Mouse (Mus musculus): ENCODE measurements around the gene Olfml2a. TPM values are rescaled to one million over a fixed set of nuclear protein-coding genes. Genes with fewer than 3 reads are reported as not detected.

Olfml2a gene
- polyA plus RNA-seq, 1 experiment from 2014 or later: 17.9 TPM

- Histone ChIP-seq H3K4me1 (peaks cover 22% of the 10 kb centered on the region; the same call in 1 of the 2 replicates), H3K27me3 (0 out of 2 replicates have a peak, but pooled peaks cover 6% of the 10 kb centered on the region), H3K4me3 (replicated peaks) (peak overlapping the region; percentile 84), H3K4me2 (replicated peaks) (peak overlapping the region; percentile 88), H3K36me3 (no peaks in the 10 kb centered on the region), H3K9me3 (replicated peaks) (no peaks in the 10 kb centered on the region), H3K9ac (no peak overlapping the region), H3K27ac (replicated peaks) (no peak overlapping the region)
- ATAC-seq (ENCODE audit: insufficient number of reproducible peaks, low FRiP score, low TSS enrichment, low read depth): no peak
- WGBS: 14% methylated on average over 10 of the region's 10 CpGs
These were observed 7.2 kb upstream of the Olfml2a start for GRCm38 (mm10) chr2:38924571-38924970.

GRCm38 (mm10) chr2:38925171-38926080, 6.4 kb upstream of the Olfml2a start:
- peak overlapping the region; percentile 84 for H3K4me3 ChIP-seq (replicated peaks)
- H3K27ac ChIP-seq (replicated peaks): no peak overlapping the region
- no peaks in the 10 kb centered on the region for H3K36me3 ChIP-seq
- H3K4me2 ChIP-seq (replicated peaks): peak overlapping the region; percentile 88
- under 1% methylated on average over 51 of the region's 51 CpGs for WGBS
- peaks cover 22% of the 10 kb centered on the region; the same call in 1 of the 2 replicates for H3K4me1 ChIP-seq
- 0 out of 2 replicates have a peak, but pooled peaks cover 6% of the 10 kb centered on the region for H3K27me3 ChIP-seq
- peak; percentile 44 for ATAC-seq (ENCODE audit: insufficient number of reproducible peaks, low FRiP score, low TSS enrichment, low read depth)
- H3K9ac ChIP-seq: peak overlapping the region; percentile 35
- H3K9me3 ChIP-seq (replicated peaks): no peaks in the 10 kb centered on the region

GRCm38 (mm10) chr2:38926145-38926891, 5.5 kb upstream of the Olfml2a start:
- Histone ChIP-seq H3K9me3 (replicated peaks) (no peaks in the 10 kb centered on the region), H3K4me1 (peaks cover 24% of the 10 kb centered on the region; the same call in 1 of the 2 replicates), H3K4me2 (replicated peaks) (peak overlapping the region; percentile 88), H3K4me3 (replicated peaks) (peak overlapping the region; percentile 84), H3K9ac (peak overlapping the region; percentile 35), H3K27ac (replicated peaks) (no peak overlapping the region), H3K27me3 (0 out of 2 replicates have a peak, but pooled peaks cover 6% of the 10 kb centered on the region), H3K36me3 (no peaks in the 10 kb centered on the region)
- under 1% methylated on average over 46 of the region's 53 CpGs for WGBS
- ATAC-seq (ENCODE audit: insufficient number of reproducible peaks, low FRiP score, low TSS enrichment, low read depth): peak; percentile 94

DNA sequence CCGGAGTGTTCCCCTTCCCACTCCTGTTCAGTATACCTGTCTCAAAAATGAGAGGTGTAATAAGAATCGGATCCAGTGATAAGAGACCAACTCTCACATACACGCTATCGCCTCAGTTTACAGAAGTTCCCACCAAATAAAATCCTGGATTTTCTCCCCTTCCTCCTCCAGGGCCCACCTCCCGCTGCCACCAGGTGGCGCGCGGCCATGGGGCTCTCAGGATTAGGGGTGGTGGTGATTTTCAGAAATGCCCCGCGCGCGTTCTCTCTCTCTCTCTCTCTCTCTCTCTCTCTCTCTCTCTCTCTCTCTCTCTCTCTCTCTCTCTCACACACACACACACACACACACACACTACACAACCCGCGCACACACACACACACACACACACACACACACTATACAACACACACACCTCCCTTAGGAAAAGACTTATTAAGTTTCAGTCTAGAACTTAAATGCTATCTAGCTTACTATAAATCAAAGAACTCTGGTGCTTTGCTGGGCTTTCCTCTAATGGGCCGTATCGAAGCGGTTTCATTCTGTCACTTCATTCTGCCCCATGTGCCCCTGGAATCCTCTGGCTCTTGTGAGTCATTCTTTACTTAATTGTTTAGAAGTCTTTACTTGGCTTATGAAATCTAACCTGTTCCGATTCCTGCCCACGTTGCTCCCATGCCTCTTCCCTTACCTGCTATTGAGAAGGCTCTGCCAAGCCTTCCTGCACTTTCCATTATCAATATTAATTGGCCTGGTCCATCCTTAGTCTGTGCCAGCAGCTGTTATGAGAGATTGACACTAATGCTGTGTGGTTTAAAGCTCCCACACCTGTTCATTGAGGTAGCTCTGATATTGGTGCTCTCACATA, 4.4 kb upstream of the Olfml2a start, which contains the start of gene Nr6a1:
TSS of gene Nr6a1 (minus strand) at position 574 of the 865 bp plus-strand sequence.
- Histone ChIP-seq H3K9ac (no peak within 1 kb of the TSS), H3K27me3 (0 out of 2 replicates have a peak, but pooled peaks cover 6% of the 10 kb centered on the region), H3K36me3 (no peaks in the 10 kb centered on the region), H3K27ac (replicated peaks) (no peak within 1 kb of the TSS), H3K4me2 (replicated peaks) (peak within 1 kb of the TSS; percentile 88), H3K9me3 (replicated peaks) (no peaks in the 10 kb centered on the region), H3K4me3 (replicated peaks) (peak within 1 kb of the TSS; percentile 84), H3K4me1 (peaks cover 34% of the 10 kb centered on the region)
- peak; percentile 43; the same call in 1 of the 2 replicates for ATAC-seq (ENCODE audit: insufficient number of reproducible peaks, low FRiP score, low TSS enrichment, low read depth)
- 5% methylated on average over 19 of the region's 19 CpGs for WGBS

GRCm38 (mm10) chr2:38930269-38930668, 1.5 kb upstream of the Olfml2a start:
- Histone ChIP-seq H3K9ac (no peak overlapping the region), H3K4me3 (replicated peaks) (no peak overlapping the region), H3K36me3 (no peaks in the 10 kb centered on the region), H3K4me2 (replicated peaks) (no peak overlapping the region), H3K27me3 (no peaks in the 10 kb centered on the region), H3K27ac (replicated peaks) (no peak overlapping the region), H3K9me3 (replicated peaks) (no peaks in the 10 kb centered on the region), H3K4me1 (peaks cover 48% of the 10 kb centered on the region)
- WGBS: 69% methylated on average over 2 of the region's 2 CpGs
- no peak for ATAC-seq (ENCODE audit: insufficient number of reproducible peaks, low FRiP score, low TSS enrichment, low read depth)

GRCm38 (mm10) chr2:38933931-38934330, 2.2 kb downstream of the Olfml2a start:
- Histone ChIP-seq H3K4me2 (replicated peaks) (peak overlapping the region; percentile 25; the same call in 1 of the 2 replicates), H3K9ac (no peak overlapping the region), H3K27ac (replicated peaks) (peak overlapping the region; percentile 82)

DNA sequence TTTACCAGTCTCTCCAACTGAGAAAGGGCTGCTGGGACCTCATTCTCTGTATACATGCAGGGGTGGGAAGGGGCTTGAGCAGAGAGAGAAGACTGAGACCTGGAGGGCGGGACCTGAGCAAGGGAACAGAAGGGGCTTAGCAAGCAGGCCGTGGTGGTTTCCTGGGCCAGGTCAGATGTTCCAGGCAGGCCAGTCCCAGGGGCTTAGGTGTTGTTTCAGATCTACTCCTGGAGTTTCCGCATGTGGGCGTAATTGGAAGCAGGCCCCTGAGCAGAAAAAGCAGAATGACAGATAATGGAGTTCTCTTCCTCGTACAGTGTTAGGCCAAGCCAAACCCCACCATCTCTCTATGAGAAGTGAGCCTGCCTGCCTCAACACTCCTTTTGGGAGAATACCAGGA, 3.2 kb downstream of the Olfml2a start:
- Histone ChIP-seq H3K4me3 (replicated peaks) (no peak overlapping the region), H3K4me2 (replicated peaks) (peak overlapping the region; percentile 25), H3K27me3 (no peaks in the 10 kb centered on the region), H3K9ac (no peak overlapping the region), H3K4me1 (peaks cover 52% of the 10 kb centered on the region), H3K36me3 (no peaks in the 10 kb centered on the region), H3K27ac (replicated peaks) (peak overlapping the region; percentile 61), H3K9me3 (replicated peaks) (no peaks in the 10 kb centered on the region)
- no peak for ATAC-seq (ENCODE audit: insufficient number of reproducible peaks, low FRiP score, low TSS enrichment, low read depth)
- 30% methylated on average over 5 of the region's 5 CpGs for WGBS

More at GRCm38 (mm10) chr2:38933931-38934330, 2.2 kb downstream of the Olfml2a start:
- Histone ChIP-seq H3K27me3 (no peaks in the 10 kb centered on the region), H3K36me3 (no peaks in the 10 kb centered on the region), H3K9me3 (replicated peaks) (no peaks in the 10 kb centered on the region), H3K4me1 (peaks cover 52% of the 10 kb centered on the region), H3K4me3 (replicated peaks) (no peak overlapping the region)
- ATAC-seq (ENCODE audit: insufficient number of reproducible peaks, low FRiP score, low TSS enrichment, low read depth): no peak
- 14% methylated on average over 2 of the region's 2 CpGs for WGBS

GRCm38 (mm10) chr2:38936721-38937378, 5.1 kb downstream of the Olfml2a start:
- 47% methylated on average over 9 of the region's 9 CpGs for WGBS
- Histone ChIP-seq H3K4me2 (replicated peaks) (no peak overlapping the region), H3K4me1 (peaks cover 45% of the 10 kb centered on the region), H3K9me3 (replicated peaks) (no peaks in the 10 kb centered on the region), H3K4me3 (replicated peaks) (no peak overlapping the region), H3K27me3 (no peaks in the 10 kb centered on the region), H3K9ac (no peak overlapping the region), H3K36me3 (no peaks in the 10 kb centered on the region), H3K27ac (replicated peaks) (no peak overlapping the region)
- ATAC-seq (ENCODE audit: insufficient number of reproducible peaks, low FRiP score, low TSS enrichment, low read depth): 0 out of 2 replicates have a peak, but pooled peaks have one; percentile 22

DNA sequence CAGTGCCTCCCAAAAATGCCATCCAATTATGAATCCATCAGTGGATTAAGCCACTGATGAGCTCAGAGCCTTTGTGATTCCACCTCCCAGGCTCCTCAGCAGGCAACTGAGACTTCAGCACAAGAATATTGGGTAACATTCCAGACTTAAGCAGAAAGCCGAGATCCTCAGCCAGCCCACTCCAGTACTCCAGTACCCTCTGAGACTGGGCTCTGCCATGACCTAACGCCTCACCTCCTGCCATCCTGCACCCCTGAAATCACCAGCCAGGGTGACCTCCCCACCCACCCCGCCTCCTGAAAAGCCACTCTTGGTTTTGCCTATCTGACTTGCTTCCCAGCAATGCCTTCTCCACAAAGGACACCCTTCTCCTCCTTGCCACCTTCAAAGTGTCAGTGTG, 5.6 kb downstream of the Olfml2a start:
- Histone ChIP-seq H3K27ac (replicated peaks) (no peak overlapping the region), H3K9me3 (replicated peaks) (no peaks in the 10 kb centered on the region), H3K36me3 (no peaks in the 10 kb centered on the region), H3K4me2 (replicated peaks) (no peak overlapping the region), H3K4me1 (peaks cover 39% of the 10 kb centered on the region), H3K9ac (no peak overlapping the region), H3K27me3 (no peaks in the 10 kb centered on the region), H3K4me3 (replicated peaks) (no peak overlapping the region)
- WGBS: 63% methylated on average over 3 of the region's 3 CpGs
- ATAC-seq (ENCODE audit: insufficient number of reproducible peaks, low FRiP score, low TSS enrichment, low read depth): no peak

GRCm38 (mm10) chr2:38938007-38938406, 6.2 kb downstream of the Olfml2a start:
- no peak for ATAC-seq (ENCODE audit: insufficient number of reproducible peaks, low FRiP score, low TSS enrichment, low read depth)

More at GRCm38 (mm10) chr2:38938007-38938406, 6.2 kb downstream of the Olfml2a start:
- no peak overlapping the region for H3K4me3 ChIP-seq (replicated peaks)
- no peak overlapping the region for H3K27ac ChIP-seq (replicated peaks)
- H3K27me3 ChIP-seq: no peaks in the 10 kb centered on the region
- peaks cover 38% of the 10 kb centered on the region for H3K4me1 ChIP-seq
- no peak overlapping the region for H3K4me2 ChIP-seq (replicated peaks)
- no peaks in the 10 kb centered on the region for H3K9me3 ChIP-seq (replicated peaks)
- 70% methylated on average over 1 of the region's 1 CpGs for WGBS
- H3K9ac ChIP-seq: no peak overlapping the region
- H3K36me3 ChIP-seq: no peaks in the 10 kb centered on the region
